Mouse (Mus musculus): ENCODE data around the gene Slc6a19. TPM values are rescaled to one million over a fixed set of nuclear protein-coding genes. Genes with fewer than 3 reads are reported as not detected.

Slc6a19 gene
- polyA plus RNA-seq, 2 experiments: 1.0 to 1.2 TPM

GRCm38 (mm10) chr13:73688934-73689333 lies 15.7 kb downstream of the Slc6a19 start:
- DNase-seq (ENCODE audit: low read depth in 3 of 3, low spot score in 3 of 3): no peak
- no peaks in the 10 kb centered on the region for H3K36me3 ChIP-seq (replicated peaks; ENCODE audit: control insufficient read depth, insufficient read depth, low read depth)
- WGBS (ENCODE audit: insufficient replicate concordance): 49% methylated on average over 4 of the region's 4 CpGs
- H3K4me1 ChIP-seq (replicated peaks; ENCODE audit: control insufficient read depth in 2 of 2, insufficient read depth in 2 of 2, low read length in 1 of 2): 0 out of 4 replicates have a peak, but pooled peaks cover 0 to 4% of the 10 kb centered on the region in 2 experiments
- no peaks in the 10 kb centered on the region for H3K27me3 ChIP-seq (ENCODE audit: control insufficient read depth, insufficient read depth, low read length)
- H3K9me3 ChIP-seq (ENCODE audit: control insufficient read depth, low read length): no peaks in the 10 kb centered on the region
- H3K4me3 ChIP-seq (ENCODE audit: insufficient read depth in 1 of 2, low read depth in 2 of 2, low read length in 2 of 2): no peak overlapping the region
- no peak overlapping the region for H3K9ac ChIP-seq (replicated peaks)
- TF ChIP-seq EP300 (IDR thresholded peaks at IDR 0.05; ENCODE audit: low read depth) (no peak), CTCF (IDR thresholded peaks at IDR 0.05; ENCODE audit: low read depth) (no peak)
- no peak for ATAC-seq (ENCODE audit: insufficient read depth)
- no peak overlapping the region for H3K27ac ChIP-seq
- no peak overlapping the region for H3K4me2 ChIP-seq (ENCODE audit: low read depth)

- 59% methylated on average over 3 of the region's 3 CpGs for WGBS (ENCODE audit: insufficient replicate concordance)
- no peaks in the 10 kb centered on the region for H3K36me3 ChIP-seq (replicated peaks; ENCODE audit: control insufficient read depth, insufficient read depth, low read depth)
Observed at GRCm38 (mm10) chr13:73687601-73688000, 17.1 kb downstream of the Slc6a19 start.

GRCm38 (mm10) chr13:73685502-73685901 lies 19.2 kb downstream of the Slc6a19 start:
- Histone ChIP-seq H3K27me3 (ENCODE audit: control insufficient read depth, insufficient read depth, low read length) (no peaks in the 10 kb centered on the region), H3K4me3 (ENCODE audit: insufficient read depth in 1 of 2, low read depth in 2 of 2, low read length in 2 of 2) (no peak overlapping the region), H3K9me3 (ENCODE audit: control insufficient read depth, low read length) (no peaks in the 10 kb centered on the region), H3K27ac (no peak overlapping the region), H3K4me2 (ENCODE audit: low read depth) (no peak overlapping the region), H3K36me3 (replicated peaks; ENCODE audit: control insufficient read depth, insufficient read depth, low read depth) (no peaks in the 10 kb centered on the region), H3K9ac (replicated peaks) (no peak overlapping the region), H3K4me1 (replicated peaks; ENCODE audit: control insufficient read depth in 2 of 2, insufficient read depth in 2 of 2, low read length in 1 of 2) (0 out of 4 replicates have a peak, but pooled peaks cover 0 to 3% of the 10 kb centered on the region in 2 experiments)
- WGBS (ENCODE audit: insufficient replicate concordance): 60% methylated on average over 6 of the region's 6 CpGs
- no peak for TF ChIP-seq CTCF (IDR thresholded peaks at IDR 0.05; ENCODE audit: low read depth)
- TF ChIP-seq EP300 (IDR thresholded peaks at IDR 0.05; ENCODE audit: low read depth): no peak
- no peak for ATAC-seq (ENCODE audit: insufficient read depth)
- no peak for DNase-seq (ENCODE audit: low read depth in 3 of 3, low spot score in 3 of 3)

More at GRCm38 (mm10) chr13:73687601-73688000, 17.1 kb downstream of the Slc6a19 start:
- no peak for TF ChIP-seq CTCF (IDR thresholded peaks at IDR 0.05; ENCODE audit: low read depth)
- ATAC-seq (ENCODE audit: insufficient read depth) (no peak), DNase-seq (ENCODE audit: low read depth in 3 of 3, low spot score in 3 of 3) (no peak)
- Histone ChIP-seq H3K9ac (replicated peaks) (no peak overlapping the region), H3K27ac (no peak overlapping the region), H3K27me3 (ENCODE audit: control insufficient read depth, insufficient read depth, low read length) (no peaks in the 10 kb centered on the region), H3K9me3 (ENCODE audit: control insufficient read depth, low read length) (no peaks in the 10 kb centered on the region), H3K4me2 (ENCODE audit: low read depth) (no peak overlapping the region), H3K4me1 (replicated peaks; ENCODE audit: control insufficient read depth in 2 of 2, insufficient read depth in 2 of 2, low read length in 1 of 2) (0 out of 4 replicates have a peak, but pooled peaks cover 0 to 4% of the 10 kb centered on the region in 2 experiments), H3K4me3 (ENCODE audit: insufficient read depth in 1 of 2, low read depth in 2 of 2, low read length in 2 of 2) (no peak overlapping the region)

GRCm38 (mm10) chr13:73684412-73684811 lies 20.3 kb downstream of the Slc6a19 start:
- Histone ChIP-seq H3K4me2 (ENCODE audit: low read depth) (no peak overlapping the region), H3K9me3 (ENCODE audit: control insufficient read depth, low read length) (no peaks in the 10 kb centered on the region), H3K27ac (no peak overlapping the region), H3K4me3 (ENCODE audit: insufficient read depth in 1 of 2, low read depth in 2 of 2, low read length in 2 of 2) (no peak overlapping the region), H3K27me3 (ENCODE audit: control insufficient read depth, insufficient read depth, low read length) (no peaks in the 10 kb centered on the region), H3K36me3 (replicated peaks; ENCODE audit: control insufficient read depth, insufficient read depth, low read depth) (no peaks in the 10 kb centered on the region), H3K4me1 (replicated peaks; ENCODE audit: control insufficient read depth in 2 of 2, insufficient read depth in 2 of 2, low read length in 1 of 2) (peaks cover 0 to 7% of the 10 kb centered on the region in 2 experiments; a peak in 1 of 4 replicates), H3K9ac (replicated peaks) (no peak overlapping the region)
- WGBS (ENCODE audit: insufficient replicate concordance): 28% methylated on average over 1 of the region's 1 CpGs
- no peak for TF ChIP-seq CTCF (IDR thresholded peaks at IDR 0.05; ENCODE audit: low read depth)
- no peak for TF ChIP-seq EP300 (IDR thresholded peaks at IDR 0.05; ENCODE audit: low read depth)
- ATAC-seq (ENCODE audit: insufficient read depth) (no peak), DNase-seq (ENCODE audit: low read depth in 3 of 3, low spot score in 3 of 3) (no peak)

GRCm38 (mm10) chr13:73683682-73684081 lies 21.0 kb downstream of the Slc6a19 start:
- no peaks in the 10 kb centered on the region for H3K27me3 ChIP-seq (ENCODE audit: control insufficient read depth, insufficient read depth, low read length)
- peaks cover 0 to 7% of the 10 kb centered on the region in 2 experiments; a peak in 1 of 4 replicates for H3K4me1 ChIP-seq (replicated peaks; ENCODE audit: control insufficient read depth in 2 of 2, insufficient read depth in 2 of 2, low read length in 1 of 2)
- TF ChIP-seq CTCF (IDR thresholded peaks at IDR 0.05; ENCODE audit: low read depth) (no peak), EP300 (IDR thresholded peaks at IDR 0.05; ENCODE audit: low read depth) (no peak)
- DNase-seq (ENCODE audit: low read depth in 3 of 3, low spot score in 3 of 3) (no peak), ATAC-seq (ENCODE audit: insufficient read depth) (no peak)
- no peak overlapping the region for H3K4me3 ChIP-seq (ENCODE audit: insufficient read depth in 1 of 2, low read depth in 2 of 2, low read length in 2 of 2)
- H3K4me2 ChIP-seq (ENCODE audit: low read depth): no peak overlapping the region
- H3K36me3 ChIP-seq (replicated peaks; ENCODE audit: control insufficient read depth, insufficient read depth, low read depth): no peaks in the 10 kb centered on the region
- no peak overlapping the region for H3K27ac ChIP-seq
- no peaks in the 10 kb centered on the region for H3K9me3 ChIP-seq (ENCODE audit: control insufficient read depth, low read length)
- H3K9ac ChIP-seq (replicated peaks): no peak overlapping the region
- 56% methylated on average over 11 of the region's 11 CpGs for WGBS (ENCODE audit: insufficient replicate concordance)

All from liver, embryonic 14.5 days (tissue).